Mouse (Mus musculus): ENCODE data around the gene Wwox. TPM values are rescaled to one million over a fixed set of nuclear protein-coding genes. Genes with fewer than 3 reads are reported as not detected.

Wwox gene
- polyA plus RNA-seq, 1 experiment from 2014 or later = 10.9 TPM

DNA sequence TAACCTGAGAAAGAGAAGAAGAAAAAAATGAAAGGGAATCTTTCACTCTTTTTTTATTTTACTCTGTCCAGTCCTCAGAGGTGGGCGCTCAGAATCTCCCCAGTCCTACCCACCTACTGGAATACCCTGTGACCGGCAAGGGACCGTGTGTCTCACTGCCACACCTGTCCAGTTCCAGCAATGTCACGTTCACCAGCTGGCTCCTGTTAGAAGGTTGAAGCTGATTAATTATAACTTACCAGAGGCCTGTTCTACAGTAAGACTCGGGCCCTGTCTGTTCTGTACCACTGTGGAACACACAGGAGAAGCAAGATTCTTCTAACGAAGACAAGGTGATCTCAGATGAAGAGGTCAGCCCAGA, 334.9 kb downstream of the Wwox start:
- no peak for ATAC-seq
- Histone ChIP-seq H3K27me3 (replicated peaks; ENCODE audit: control insufficient read depth, insufficient read depth, low read length) (no peaks in the 10 kb centered on the region), H3K27ac (ENCODE audit: low read length) (peak overlapping the region; percentile 83), H3K9ac (ENCODE audit: low read depth, low read length) (no peak overlapping the region), H3K4me3 (ENCODE audit: low read length) (no peak overlapping the region), H3K36me3 (ENCODE audit: control insufficient read depth, insufficient read depth, low read length) (no peaks in the 10 kb centered on the region), H3K4me2 (ENCODE audit: low read depth, low read length) (no peak overlapping the region), H3K4me1 (ENCODE audit: control insufficient read depth, insufficient read depth, low read length) (peaks cover 48% of the 10 kb centered on the region), H3K9me3 (ENCODE audit: control insufficient read depth, low read length) (no peaks in the 10 kb centered on the region)
- WGBS = 48% methylated on average over 6 of the region's 6 CpGs

GRCm38 (mm10) chr8:114775543-114775942, 336.1 kb downstream of the Wwox start:
- Histone ChIP-seq H3K9ac (ENCODE audit: low read depth, low read length) (no peak overlapping the region), H3K4me1 (ENCODE audit: control insufficient read depth, insufficient read depth, low read length) (peaks cover 48% of the 10 kb centered on the region), H3K27ac (ENCODE audit: low read length) (no peak overlapping the region), H3K4me2 (ENCODE audit: low read depth, low read length) (no peak overlapping the region), H3K4me3 (ENCODE audit: low read length) (no peak overlapping the region), H3K36me3 (ENCODE audit: control insufficient read depth, insufficient read depth, low read length) (no peaks in the 10 kb centered on the region), H3K9me3 (ENCODE audit: control insufficient read depth, low read length) (no peaks in the 10 kb centered on the region), H3K27me3 (replicated peaks; ENCODE audit: control insufficient read depth, insufficient read depth, low read length) (no peaks in the 10 kb centered on the region)
- WGBS = 56% methylated on average over 8 of the region's 8 CpGs
- ATAC-seq = no peak

GRCm38 (mm10) chr8:114776696-114777095, 337.2 kb downstream of the Wwox start:
- Histone ChIP-seq H3K4me3 (ENCODE audit: low read length) (no peak overlapping the region), H3K4me2 (ENCODE audit: low read depth, low read length) (no peak overlapping the region), H3K9ac (ENCODE audit: low read depth, low read length) (no peak overlapping the region), H3K4me1 (ENCODE audit: control insufficient read depth, insufficient read depth, low read length) (peaks cover 41% of the 10 kb centered on the region), H3K27ac (ENCODE audit: low read length) (no peak overlapping the region), H3K9me3 (ENCODE audit: control insufficient read depth, low read length) (no peaks in the 10 kb centered on the region), H3K36me3 (ENCODE audit: control insufficient read depth, insufficient read depth, low read length) (no peaks in the 10 kb centered on the region), H3K27me3 (replicated peaks; ENCODE audit: control insufficient read depth, insufficient read depth, low read length) (no peaks in the 10 kb centered on the region)
- no peak for ATAC-seq
- 81% methylated on average over 9 of the region's 9 CpGs for WGBS

GRCm38 (mm10) chr8:114777271-114777980, 338.0 kb downstream of the Wwox start:
- no peak overlapping the region for H3K4me2 ChIP-seq (ENCODE audit: low read depth, low read length)
- peaks cover 38% of the 10 kb centered on the region for H3K4me1 ChIP-seq (ENCODE audit: control insufficient read depth, insufficient read depth, low read length)

DNA sequence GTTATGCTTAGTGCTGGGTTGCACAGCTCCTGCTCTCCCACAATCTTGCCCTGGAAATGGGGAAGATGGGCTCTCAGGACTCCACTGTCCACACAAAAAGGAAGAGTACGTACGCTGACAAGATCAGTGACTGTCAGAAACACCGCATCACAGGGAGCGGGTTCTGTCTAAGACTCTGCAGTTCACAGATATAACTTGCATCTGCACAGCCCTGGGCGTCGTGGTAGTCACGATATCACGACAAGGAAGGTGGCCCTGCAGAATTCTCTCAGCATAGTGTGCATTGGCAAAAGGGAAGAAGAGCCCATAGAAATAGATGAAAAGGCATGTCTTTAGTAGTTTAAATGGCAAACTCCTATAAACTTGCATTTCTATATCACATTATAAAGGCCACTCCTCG, 339.5 kb downstream of the Wwox start:
- Histone ChIP-seq H3K27ac (ENCODE audit: low read length) (no peak overlapping the region), H3K9me3 (ENCODE audit: control insufficient read depth, low read length) (no peaks in the 10 kb centered on the region), H3K36me3 (ENCODE audit: control insufficient read depth, insufficient read depth, low read length) (no peaks in the 10 kb centered on the region), H3K27me3 (replicated peaks; ENCODE audit: control insufficient read depth, insufficient read depth, low read length) (no peaks in the 10 kb centered on the region), H3K9ac (ENCODE audit: low read depth, low read length) (no peak overlapping the region), H3K4me3 (ENCODE audit: low read length) (no peak overlapping the region), H3K4me1 (ENCODE audit: control insufficient read depth, insufficient read depth, low read length) (peaks cover 26% of the 10 kb centered on the region), H3K4me2 (ENCODE audit: low read depth, low read length) (no peak overlapping the region)
- 84% methylated on average over 9 of the region's 9 CpGs for whole genome bisulfite sequencing
- ATAC-seq = no peak

More at GRCm38 (mm10) chr8:114777271-114777980, 338.0 kb downstream of the Wwox start:
- ATAC-seq = peak; percentile 90
- Histone ChIP-seq H3K9me3 (ENCODE audit: control insufficient read depth, low read length) (no peaks in the 10 kb centered on the region), H3K27me3 (replicated peaks; ENCODE audit: control insufficient read depth, insufficient read depth, low read length) (no peaks in the 10 kb centered on the region), H3K4me3 (ENCODE audit: low read length) (no peak overlapping the region), H3K36me3 (ENCODE audit: control insufficient read depth, insufficient read depth, low read length) (no peaks in the 10 kb centered on the region), H3K27ac (ENCODE audit: low read length) (peak overlapping the region; percentile 45), H3K9ac (ENCODE audit: low read depth, low read length) (no peak overlapping the region)
- WGBS = 56% methylated on average over 10 of the region's 10 CpGs

- no peaks in the 10 kb centered on the region for H3K27me3 ChIP-seq (replicated peaks; ENCODE audit: control insufficient read depth, insufficient read depth, low read length)
- 76% methylated on average over 8 of the region's 8 CpGs for WGBS
- H3K4me3 ChIP-seq (ENCODE audit: low read length) = no peak overlapping the region
- H3K9me3 ChIP-seq (ENCODE audit: control insufficient read depth, low read length) = no peaks in the 10 kb centered on the region
- no peak for ATAC-seq
- H3K9ac ChIP-seq (ENCODE audit: low read depth, low read length) = no peak overlapping the region
- H3K4me1 ChIP-seq (ENCODE audit: control insufficient read depth, insufficient read depth, low read length) = peaks cover 2% of the 10 kb centered on the region; the same call in 1 of the 2 replicates
- H3K4me2 ChIP-seq (ENCODE audit: low read depth, low read length) = no peak overlapping the region
- no peak overlapping the region for H3K27ac ChIP-seq (ENCODE audit: low read length)
- H3K36me3 ChIP-seq (ENCODE audit: control insufficient read depth, insufficient read depth, low read length) = no peaks in the 10 kb centered on the region
These were observed 343.9 kb downstream of the Wwox start for GRCm38 (mm10) chr8:114783321-114783720.

DNA sequence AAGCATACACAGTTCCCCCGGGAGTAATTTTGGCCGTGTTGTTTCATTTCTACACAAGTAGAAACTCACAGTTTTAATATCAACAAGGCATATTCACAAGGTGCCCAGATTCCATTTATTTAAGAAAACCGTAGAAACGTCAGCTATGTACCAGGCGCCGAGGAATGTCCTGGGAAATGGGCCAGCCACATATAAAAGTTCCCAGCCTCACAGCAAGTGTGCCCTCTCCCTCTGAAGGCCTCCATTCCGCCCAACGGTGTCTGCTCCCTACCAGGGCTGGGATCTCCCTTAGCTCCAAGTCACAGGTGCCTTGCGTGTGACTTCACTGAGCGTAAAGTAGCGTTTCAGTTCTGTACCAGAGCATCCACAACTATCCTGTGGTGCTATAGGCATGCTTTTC, 346.4 kb downstream of the Wwox start:
- H3K4me3 ChIP-seq (ENCODE audit: low read length) = no peak overlapping the region
- H3K36me3 ChIP-seq (ENCODE audit: control insufficient read depth, insufficient read depth, low read length) = no peaks in the 10 kb centered on the region
- 73% methylated on average over 11 of the region's 11 CpGs for WGBS
- H3K4me2 ChIP-seq (ENCODE audit: low read depth, low read length) = no peak overlapping the region
- H3K27me3 ChIP-seq (replicated peaks; ENCODE audit: control insufficient read depth, insufficient read depth, low read length) = no peaks in the 10 kb centered on the region
- no peak for ATAC-seq
- H3K27ac ChIP-seq (ENCODE audit: low read length) = no peak overlapping the region
- H3K4me1 ChIP-seq (ENCODE audit: control insufficient read depth, insufficient read depth, low read length) = no peaks in the 10 kb centered on the region
- H3K9ac ChIP-seq (ENCODE audit: low read depth, low read length) = no peak overlapping the region
- no peaks in the 10 kb centered on the region for H3K9me3 ChIP-seq (ENCODE audit: control insufficient read depth, low read length)

- H3K27me3 ChIP-seq (replicated peaks; ENCODE audit: control insufficient read depth, insufficient read depth, low read length) = no peaks in the 10 kb centered on the region
- WGBS = 86% methylated on average over 7 of the region's 7 CpGs
- H3K4me3 ChIP-seq (ENCODE audit: low read length) = no peak overlapping the region
- H3K4me1 ChIP-seq (ENCODE audit: control insufficient read depth, insufficient read depth, low read length) = no peaks in the 10 kb centered on the region
- no peak overlapping the region for H3K27ac ChIP-seq (ENCODE audit: low read length)
- no peak overlapping the region for H3K9ac ChIP-seq (ENCODE audit: low read depth, low read length)
- no peak for ATAC-seq
- no peaks in the 10 kb centered on the region for H3K36me3 ChIP-seq (ENCODE audit: control insufficient read depth, insufficient read depth, low read length)
- H3K4me2 ChIP-seq (ENCODE audit: low read depth, low read length) = no peak overlapping the region
- no peaks in the 10 kb centered on the region for H3K9me3 ChIP-seq (ENCODE audit: control insufficient read depth, low read length)
These were observed 350.2 kb downstream of the Wwox start for GRCm38 (mm10) chr8:114789616-114790015.

GRCm38 (mm10) chr8:114790754-114791153, 351.3 kb downstream of the Wwox start:
- H3K27me3 ChIP-seq (replicated peaks; ENCODE audit: control insufficient read depth, insufficient read depth, low read length) = no peaks in the 10 kb centered on the region
- H3K4me3 ChIP-seq (ENCODE audit: low read length) = no peak overlapping the region
- 56% methylated on average over 7 of the region's 7 CpGs for whole genome bisulfite sequencing
- H3K36me3 ChIP-seq (ENCODE audit: control insufficient read depth, insufficient read depth, low read length) = no peaks in the 10 kb centered on the region
- H3K9ac ChIP-seq (ENCODE audit: low read depth, low read length) = no peak overlapping the region
- H3K4me1 ChIP-seq (ENCODE audit: control insufficient read depth, insufficient read depth, low read length) = no peaks in the 10 kb centered on the region
- no peak for ATAC-seq
- no peak overlapping the region for H3K27ac ChIP-seq (ENCODE audit: low read length)
- no peak overlapping the region for H3K4me2 ChIP-seq (ENCODE audit: low read depth, low read length)
- H3K9me3 ChIP-seq (ENCODE audit: control insufficient read depth, low read length) = no peaks in the 10 kb centered on the region

- Histone ChIP-seq H3K36me3 (ENCODE audit: control insufficient read depth, insufficient read depth, low read length) (no peaks in the 10 kb centered on the region), H3K27ac (ENCODE audit: low read length) (no peak overlapping the region), H3K4me2 (ENCODE audit: low read depth, low read length) (no peak overlapping the region), H3K9ac (ENCODE audit: low read depth, low read length) (no peak overlapping the region), H3K9me3 (ENCODE audit: control insufficient read depth, low read length) (no peaks in the 10 kb centered on the region), H3K27me3 (replicated peaks; ENCODE audit: control insufficient read depth, insufficient read depth, low read length) (no peaks in the 10 kb centered on the region), H3K4me1 (ENCODE audit: control insufficient read depth, insufficient read depth, low read length) (no peaks in the 10 kb centered on the region), H3K4me3 (ENCODE audit: low read length) (no peak overlapping the region)
- ATAC-seq = no peak
- 76% methylated on average over 9 of the region's 9 CpGs for WGBS
These were observed 354.2 kb downstream of the Wwox start for GRCm38 (mm10) chr8:114793682-114794081.

Data from intestine, embryonic 16.5 days (tissue).